Mouse (Mus musculus): ENCODE measurements around the gene 2200002D01Rik. TPM values are rescaled to one million over a fixed set of nuclear protein-coding genes. Genes with fewer than 3 reads are reported as not detected.
A peak's percentile ranks its signal among the peaks of the same experiment; 100 is the strongest.

2200002D01Rik gene
- polyA plus RNA-seq, 1 experiment from 2014 or later: 8.5 TPM

- Histone ChIP-seq H3K36me3 (ENCODE audit: insufficient read depth, low read length) (no peaks in the 10 kb centered on the region), H3K27ac (ENCODE audit: low read length) (peak overlapping the region; percentile 81), H3K27me3 (ENCODE audit: insufficient read depth, low read length) (0 out of 2 replicates have a peak, but pooled peaks cover 5% of the 10 kb centered on the region), H3K9me3 (ENCODE audit: low read length) (no peaks in the 10 kb centered on the region), H3K4me1 (ENCODE audit: insufficient read depth, low read length) (peaks cover 53% of the 10 kb centered on the region), H3K9ac (replicated peaks; ENCODE audit: low read length) (peak overlapping the region; percentile 55), H3K4me3 (ENCODE audit: low read length) (peak overlapping the region; percentile 9), H3K4me2 (replicated peaks; ENCODE audit: low read depth, low read length) (peak overlapping the region; percentile 92)
- WGBS: 26% methylated on average over 11 of the region's 11 CpGs
- no peak for ATAC-seq (ENCODE audit: low FRiP score, low TSS enrichment)
Observed at GRCm38 (mm10) chr7:29290691-29291485, 42.6 kb upstream of the 2200002D01Rik start.

GRCm38 (mm10) chr7:29289856-29290255 is 41.6 kb upstream of the 2200002D01Rik start:
- Histone ChIP-seq H3K4me2 (replicated peaks; ENCODE audit: low read depth, low read length) (peak overlapping the region; percentile 92), H3K9me3 (ENCODE audit: low read length) (no peaks in the 10 kb centered on the region), H3K4me1 (ENCODE audit: insufficient read depth, low read length) (peaks cover 53% of the 10 kb centered on the region), H3K36me3 (ENCODE audit: insufficient read depth, low read length) (no peaks in the 10 kb centered on the region), H3K27me3 (ENCODE audit: insufficient read depth, low read length) (peaks cover 5% of the 10 kb centered on the region; the same call in 1 of the 2 replicates), H3K9ac (replicated peaks; ENCODE audit: low read length) (peak overlapping the region; percentile 63), H3K27ac (ENCODE audit: low read length) (peak overlapping the region; percentile 81), H3K4me3 (ENCODE audit: low read length) (peak overlapping the region; percentile 62)
- no peak for ATAC-seq (ENCODE audit: low FRiP score, low TSS enrichment)
- WGBS: 45% methylated on average over 6 of the region's 6 CpGs

DNA sequence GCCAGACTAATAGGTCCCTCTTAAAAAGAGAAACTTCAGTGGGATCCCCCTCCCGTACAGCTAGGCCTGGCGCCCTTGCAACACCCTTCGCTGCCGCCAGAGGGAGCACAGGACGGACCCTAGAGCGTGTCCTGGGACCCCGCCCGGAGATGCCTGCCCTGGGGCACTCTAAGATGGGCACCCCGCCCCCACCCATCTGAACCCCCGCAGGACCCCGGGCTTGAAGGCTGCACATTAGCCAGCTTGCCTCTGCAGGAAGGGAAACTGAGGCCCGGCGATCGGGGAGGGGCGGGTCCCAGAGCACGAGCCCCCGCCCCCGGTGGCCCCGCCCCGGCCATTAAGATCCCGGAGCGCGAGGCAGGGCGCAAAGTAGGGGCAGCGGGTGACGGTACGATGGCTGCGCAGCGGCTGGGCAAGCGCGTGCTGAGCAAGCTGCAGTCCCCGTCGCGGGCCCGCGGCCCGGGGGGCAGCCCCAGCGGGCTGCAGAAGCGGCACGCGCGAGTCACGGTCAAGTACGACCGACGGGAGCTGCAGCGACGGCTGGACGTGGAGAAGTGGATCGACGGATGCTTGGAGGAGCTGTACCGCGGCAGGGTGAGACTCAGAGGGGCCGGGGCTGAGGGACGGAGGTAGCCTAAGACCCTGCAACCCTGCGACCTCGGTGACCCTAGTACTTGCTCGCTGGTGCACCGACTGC is 40.8 kb upstream of the 2200002D01Rik start, which contains the start of gene Ppp1r14a:
Gene Ppp1r14a, plus strand, starts transcription at position 367 of the 697 bp plus-strand sequence.
- Histone ChIP-seq H3K4me1 (ENCODE audit: insufficient read depth, low read length) (peaks cover 53% of the 10 kb centered on the region), H3K4me2 (replicated peaks; ENCODE audit: low read depth, low read length) (peak within 1 kb of the TSS; percentile 92), H3K9me3 (ENCODE audit: low read length) (no peaks in the 10 kb centered on the region), H3K36me3 (ENCODE audit: insufficient read depth, low read length) (no peaks in the 10 kb centered on the region), H3K9ac (replicated peaks; ENCODE audit: low read length) (peak within 1 kb of the TSS; percentile 63), H3K27ac (ENCODE audit: low read length) (peak within 1 kb of the TSS; percentile 81), H3K4me3 (ENCODE audit: low read length) (peak within 1 kb of the TSS; percentile 62), H3K27me3 (ENCODE audit: insufficient read depth, low read length) (peaks cover 3% of the 10 kb centered on the region; the same call in 1 of the 2 replicates)
- ATAC-seq (ENCODE audit: low FRiP score, low TSS enrichment): peak; percentile 12; the same call in 1 of the 2 replicates
- under 1% methylated on average over 58 of the region's 59 CpGs for WGBS

DNA sequence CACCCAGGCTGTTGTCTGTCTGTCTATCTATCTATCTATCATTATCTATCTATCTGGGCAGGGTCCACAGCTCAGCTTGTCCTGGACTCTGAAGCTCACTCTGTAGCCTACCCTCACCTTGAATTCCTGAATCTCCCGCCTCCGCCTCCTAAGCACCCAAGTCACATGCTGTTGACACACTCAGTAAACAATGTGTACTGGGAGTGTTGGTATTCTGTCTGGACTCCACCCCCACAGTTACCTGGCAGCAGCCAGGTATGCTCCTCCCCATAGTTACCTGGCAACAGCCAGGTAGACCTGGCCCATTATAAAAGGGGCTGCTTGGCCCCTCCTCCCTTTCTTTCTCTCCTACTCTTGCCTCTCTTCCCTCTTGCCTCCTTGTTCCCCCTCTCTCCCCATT is 39.8 kb upstream of the 2200002D01Rik start:
- Histone ChIP-seq H3K27me3 (ENCODE audit: insufficient read depth, low read length) (peaks cover 3% of the 10 kb centered on the region; the same call in 1 of the 2 replicates), H3K9ac (replicated peaks; ENCODE audit: low read length) (no peak overlapping the region), H3K4me3 (ENCODE audit: low read length) (no peak overlapping the region), H3K4me1 (ENCODE audit: insufficient read depth, low read length) (peaks cover 44% of the 10 kb centered on the region), H3K4me2 (replicated peaks; ENCODE audit: low read depth, low read length) (no peak overlapping the region), H3K36me3 (ENCODE audit: insufficient read depth, low read length) (no peaks in the 10 kb centered on the region), H3K27ac (ENCODE audit: low read length) (no peak overlapping the region), H3K9me3 (ENCODE audit: low read length) (no peaks in the 10 kb centered on the region)
- 88% methylated on average over 2 of the region's 2 CpGs for whole genome bisulfite sequencing
- no peak for ATAC-seq (ENCODE audit: low FRiP score, low TSS enrichment)

GRCm38 (mm10) chr7:29287481-29287880 is 39.2 kb upstream of the 2200002D01Rik start:
- Histone ChIP-seq H3K27ac (ENCODE audit: low read length) (no peak overlapping the region), H3K4me3 (ENCODE audit: low read length) (no peak overlapping the region), H3K9ac (replicated peaks; ENCODE audit: low read length) (no peak overlapping the region), H3K27me3 (ENCODE audit: insufficient read depth, low read length) (peaks cover 3% of the 10 kb centered on the region), H3K36me3 (ENCODE audit: insufficient read depth, low read length) (no peaks in the 10 kb centered on the region), H3K4me1 (ENCODE audit: insufficient read depth, low read length) (peaks cover 38% of the 10 kb centered on the region), H3K4me2 (replicated peaks; ENCODE audit: low read depth, low read length) (no peak overlapping the region), H3K9me3 (ENCODE audit: low read length) (no peaks in the 10 kb centered on the region)
- 87% methylated on average over 7 of the region's 7 CpGs for WGBS
- no peak for ATAC-seq (ENCODE audit: low FRiP score, low TSS enrichment)

GRCm38 (mm10) chr7:29284523-29284922 is 36.3 kb upstream of the 2200002D01Rik start:
- Histone ChIP-seq H3K27ac (ENCODE audit: low read length) (no peak overlapping the region), H3K4me1 (ENCODE audit: insufficient read depth, low read length) (peaks cover 25% of the 10 kb centered on the region), H3K4me3 (ENCODE audit: low read length) (no peak overlapping the region), H3K27me3 (ENCODE audit: insufficient read depth, low read length) (peaks cover 27% of the 10 kb centered on the region), H3K36me3 (ENCODE audit: insufficient read depth, low read length) (no peaks in the 10 kb centered on the region), H3K9me3 (ENCODE audit: low read length) (no peaks in the 10 kb centered on the region), H3K4me2 (replicated peaks; ENCODE audit: low read depth, low read length) (no peak overlapping the region), H3K9ac (replicated peaks; ENCODE audit: low read length) (no peak overlapping the region)
- WGBS: 92% methylated on average over 6 of the region's 6 CpGs
- no peak for ATAC-seq (ENCODE audit: low FRiP score, low TSS enrichment)

GRCm38 (mm10) chr7:29283876-29284275 is 35.6 kb upstream of the 2200002D01Rik start:
- Histone ChIP-seq H3K4me2 (replicated peaks; ENCODE audit: low read depth, low read length) (no peak overlapping the region), H3K27ac (ENCODE audit: low read length) (no peak overlapping the region), H3K9ac (replicated peaks; ENCODE audit: low read length) (no peak overlapping the region), H3K4me3 (ENCODE audit: low read length) (no peak overlapping the region), H3K36me3 (ENCODE audit: insufficient read depth, low read length) (no peaks in the 10 kb centered on the region), H3K4me1 (ENCODE audit: insufficient read depth, low read length) (peaks cover 18% of the 10 kb centered on the region; the same call in 1 of the 2 replicates), H3K9me3 (ENCODE audit: low read length) (no peaks in the 10 kb centered on the region), H3K27me3 (ENCODE audit: insufficient read depth, low read length) (peaks cover 27% of the 10 kb centered on the region)
- no peak for ATAC-seq (ENCODE audit: low FRiP score, low TSS enrichment)
- 78% methylated on average over 4 of the region's 4 CpGs for WGBS

DNA sequence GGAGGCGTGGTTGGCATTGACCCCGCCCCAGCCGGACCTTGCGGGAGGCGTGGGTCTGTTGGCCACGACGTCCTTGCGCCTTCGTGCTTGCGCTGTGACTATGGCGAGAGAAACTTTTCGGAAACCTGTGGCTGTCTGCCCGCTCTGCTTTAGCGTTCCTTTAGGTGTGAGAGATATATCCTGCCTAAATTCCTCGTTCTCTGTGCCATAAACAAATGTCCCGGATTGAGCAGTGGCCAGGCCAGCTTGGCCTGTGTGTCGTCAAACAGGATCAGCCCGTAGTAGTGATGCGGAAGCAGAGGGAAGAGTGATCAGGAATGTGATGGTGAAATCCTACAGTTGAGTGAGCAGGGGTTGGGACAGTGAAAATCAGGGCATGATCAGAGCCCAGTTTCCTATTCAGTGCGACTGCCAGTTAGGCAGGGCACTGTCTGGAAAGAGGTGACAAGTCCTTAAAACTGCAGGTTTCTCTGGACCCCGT is 33.8 kb upstream of the 2200002D01Rik start:
- Histone ChIP-seq H3K27me3 (ENCODE audit: insufficient read depth, low read length) (peaks cover 24% of the 10 kb centered on the region), H3K9ac (replicated peaks; ENCODE audit: low read length) (peak overlapping the region; percentile 77), H3K36me3 (ENCODE audit: insufficient read depth, low read length) (no peaks in the 10 kb centered on the region), H3K4me1 (ENCODE audit: insufficient read depth, low read length) (peaks cover 14% of the 10 kb centered on the region; the same call in 1 of the 2 replicates), H3K4me3 (ENCODE audit: low read length) (peak overlapping the region; percentile 70), H3K9me3 (ENCODE audit: low read length) (no peaks in the 10 kb centered on the region), H3K27ac (ENCODE audit: low read length) (0 out of 2 replicates have a peak overlapping the region, but pooled peaks have one; percentile 26), H3K4me2 (replicated peaks; ENCODE audit: low read depth, low read length) (peak overlapping the region; percentile 92)
- WGBS: 7% methylated on average over 21 of the region's 21 CpGs
- ATAC-seq (ENCODE audit: low FRiP score, low TSS enrichment): peak; percentile 55

DNA sequence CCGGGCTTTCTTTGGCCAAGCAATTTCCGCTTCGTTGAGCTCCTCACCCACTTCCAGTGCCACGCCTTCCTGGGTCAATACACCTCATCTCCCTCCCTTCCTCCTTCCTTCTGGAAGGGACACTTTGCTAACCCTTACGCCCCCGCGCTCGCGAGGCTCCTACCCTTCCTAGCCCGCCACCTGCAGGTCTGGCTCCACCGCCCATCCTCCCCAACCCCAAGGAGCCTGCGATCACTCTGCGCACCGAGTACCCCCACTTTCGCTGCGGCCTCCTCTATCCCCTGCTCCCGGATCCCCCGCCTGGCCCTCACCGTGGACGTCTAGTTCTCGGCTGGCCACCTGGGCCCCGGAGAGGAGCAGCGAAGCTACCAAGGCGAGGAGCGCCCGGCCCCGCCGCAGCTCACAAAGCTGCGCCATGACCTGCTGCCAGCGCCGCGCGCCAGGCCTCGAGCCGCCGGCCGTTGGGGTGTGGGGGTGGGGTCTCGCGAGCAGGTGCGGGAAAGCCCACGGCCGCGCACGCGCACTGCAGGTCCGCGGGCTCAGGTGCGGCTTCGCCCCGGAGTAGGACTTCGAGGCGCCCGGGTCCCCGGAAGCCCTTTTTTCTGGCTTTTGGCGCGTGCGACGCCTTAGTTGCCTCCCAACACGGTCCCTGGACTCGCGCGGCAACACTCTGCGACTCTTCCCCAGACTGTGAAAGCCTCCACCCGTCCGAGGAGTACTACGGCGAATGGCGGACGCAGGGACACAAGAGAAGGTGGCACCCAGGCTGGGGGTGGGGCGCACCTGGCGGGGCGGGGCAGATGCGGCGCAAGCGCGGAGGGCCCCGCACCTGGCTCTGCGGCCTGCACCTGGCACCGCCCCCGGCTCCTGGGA is 33.2 kb upstream of the 2200002D01Rik start, which contains the start of gene Spint2:
Gene Spint2, minus strand, starts transcription at position 712 of the 873 bp plus-strand sequence.
- Histone ChIP-seq H3K4me3 (ENCODE audit: low read length) (peak within 1 kb of the TSS; percentile 70), H3K4me1 (ENCODE audit: insufficient read depth, low read length) (peaks cover 17% of the 10 kb centered on the region; the same call in 1 of the 2 replicates), H3K27ac (ENCODE audit: low read length) (peak within 1 kb of the TSS; percentile 92), H3K9me3 (ENCODE audit: low read length) (no peaks in the 10 kb centered on the region), H3K27me3 (ENCODE audit: insufficient read depth, low read length) (peaks cover 24% of the 10 kb centered on the region), H3K36me3 (ENCODE audit: insufficient read depth, low read length) (no peaks in the 10 kb centered on the region), H3K4me2 (replicated peaks; ENCODE audit: low read depth, low read length) (peak within 1 kb of the TSS; percentile 92), H3K9ac (replicated peaks; ENCODE audit: low read length) (peak within 1 kb of the TSS; percentile 77)
- ATAC-seq (ENCODE audit: low FRiP score, low TSS enrichment): peak; percentile 91
- under 1% methylated on average over 73 of the region's 80 CpGs for WGBS
